Mouse (Mus musculus): ENCODE data around the gene Wfdc10. TPM values are rescaled to one million over a fixed set of nuclear protein-coding genes. Genes with fewer than 3 reads are reported as not detected.

The Wfdc10 gene
- polyA plus RNA-seq, 1 experiment from 2014 or later, result not detected

DNA sequence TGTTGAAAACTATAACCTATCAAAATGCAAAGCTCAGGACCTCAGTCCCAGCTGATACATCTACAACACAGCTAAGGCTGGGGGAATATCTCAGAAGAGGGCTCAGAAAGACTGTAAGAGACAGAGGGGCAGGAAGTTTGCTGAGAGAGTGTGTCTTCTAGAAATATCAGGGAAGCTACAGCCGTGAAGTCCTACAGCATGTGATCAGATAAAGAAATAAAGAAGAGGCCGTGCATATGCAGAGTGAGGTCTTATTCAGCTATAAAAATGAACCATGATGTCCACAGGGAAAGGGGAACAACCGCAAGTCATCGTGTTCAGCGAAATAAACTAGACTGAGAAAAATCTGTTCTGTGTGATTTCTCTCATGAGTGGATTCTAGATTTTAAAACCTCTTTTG is 14.4 kb downstream of the Wfdc10 start:
- Histone ChIP-seq H3K4me3 (no peak overlapping the region), H3K4me2 (no peak overlapping the region), H3K36me3 (no peaks in the 10 kb centered on the region), H3K9ac (no peak overlapping the region), H3K27me3 (no peaks in the 10 kb centered on the region), H3K4me1 (no peaks in the 10 kb centered on the region), H3K27ac (no peak overlapping the region), H3K9me3 (no peaks in the 10 kb centered on the region)
- WGBS, result 76% methylated on average over 5 of the region's 5 CpGs
- ATAC-seq (ENCODE audit: borderline replicate concordance, extremely low read depth, low FRiP score, low TSS enrichment), result no peak

DNA sequence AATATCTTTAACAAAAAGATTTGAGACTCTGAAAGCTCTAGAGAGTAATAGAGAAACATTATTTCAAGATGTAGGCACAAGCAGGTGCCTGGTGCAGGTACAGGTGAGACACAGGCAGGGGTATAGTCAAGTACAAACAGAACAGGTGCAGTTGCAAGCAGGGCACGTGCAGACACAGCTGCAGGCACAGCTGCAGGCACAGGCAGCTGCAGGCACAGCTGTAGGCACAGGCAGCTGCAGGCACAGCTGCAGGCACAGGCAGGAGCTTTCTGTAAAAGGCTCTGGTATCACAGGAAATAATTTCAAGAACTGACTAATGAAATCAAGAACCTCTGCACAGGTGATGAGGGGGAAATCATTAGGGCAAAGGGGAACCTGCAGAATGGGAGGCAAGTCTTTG is 15.1 kb downstream of the Wfdc10 start:
- Histone ChIP-seq H3K27me3 (no peaks in the 10 kb centered on the region), H3K27ac (no peak overlapping the region), H3K4me3 (no peak overlapping the region), H3K9me3 (no peaks in the 10 kb centered on the region), H3K36me3 (no peaks in the 10 kb centered on the region), H3K9ac (no peak overlapping the region), H3K4me2 (no peak overlapping the region), H3K4me1 (no peaks in the 10 kb centered on the region)
- ATAC-seq (ENCODE audit: borderline replicate concordance, extremely low read depth, low FRiP score, low TSS enrichment), result no peak
- WGBS, result 25% methylated on average over 1 of the region's 1 CpGs

- Histone ChIP-seq H3K4me3 (no peak within 1 kb of the TSS), H3K27ac (no peak within 1 kb of the TSS), H3K9me3 (no peaks in the 10 kb centered on the region), H3K36me3 (no peaks in the 10 kb centered on the region), H3K27me3 (no peaks in the 10 kb centered on the region), H3K9ac (no peak within 1 kb of the TSS), H3K4me2 (no peak within 1 kb of the TSS), H3K4me1 (peaks cover 5% of the 10 kb centered on the region)
- 62% methylated on average over 7 of the region's 7 CpGs for WGBS
- ATAC-seq (ENCODE audit: borderline replicate concordance, extremely low read depth, low FRiP score, low TSS enrichment), result no peak
Measured at GRCm38 (mm10) chr2:164673987-164674386, 18.1 kb downstream of the Wfdc10 start, which contains the start of gene Wfdc11. Gene Wfdc11 (minus strand): TSS chr2:164674087.

GRCm38 (mm10) chr2:164676103-164676502 is 20.3 kb downstream of the Wfdc10 start:
- Histone ChIP-seq H3K27ac (no peak overlapping the region), H3K9me3 (no peaks in the 10 kb centered on the region), H3K4me1 (peaks cover 11% of the 10 kb centered on the region), H3K36me3 (no peaks in the 10 kb centered on the region), H3K4me2 (no peak overlapping the region), H3K9ac (no peak overlapping the region), H3K4me3 (no peak overlapping the region), H3K27me3 (no peaks in the 10 kb centered on the region)
- WGBS, result 77% methylated on average over 7 of the region's 7 CpGs
- ATAC-seq (ENCODE audit: borderline replicate concordance, extremely low read depth, low FRiP score, low TSS enrichment), result no peak

GRCm38 (mm10) chr2:164676916-164677685 is 21.3 kb downstream of the Wfdc10 start:
- Histone ChIP-seq H3K27me3 (no peaks in the 10 kb centered on the region), H3K9me3 (no peaks in the 10 kb centered on the region), H3K4me3 (no peak overlapping the region), H3K4me2 (no peak overlapping the region), H3K36me3 (no peaks in the 10 kb centered on the region), H3K9ac (no peak overlapping the region), H3K27ac (no peak overlapping the region), H3K4me1 (peaks cover 11% of the 10 kb centered on the region)
- WGBS, result 64% methylated on average over 16 of the region's 16 CpGs
- no peak for ATAC-seq (ENCODE audit: borderline replicate concordance, extremely low read depth, low FRiP score, low TSS enrichment)

DNA sequence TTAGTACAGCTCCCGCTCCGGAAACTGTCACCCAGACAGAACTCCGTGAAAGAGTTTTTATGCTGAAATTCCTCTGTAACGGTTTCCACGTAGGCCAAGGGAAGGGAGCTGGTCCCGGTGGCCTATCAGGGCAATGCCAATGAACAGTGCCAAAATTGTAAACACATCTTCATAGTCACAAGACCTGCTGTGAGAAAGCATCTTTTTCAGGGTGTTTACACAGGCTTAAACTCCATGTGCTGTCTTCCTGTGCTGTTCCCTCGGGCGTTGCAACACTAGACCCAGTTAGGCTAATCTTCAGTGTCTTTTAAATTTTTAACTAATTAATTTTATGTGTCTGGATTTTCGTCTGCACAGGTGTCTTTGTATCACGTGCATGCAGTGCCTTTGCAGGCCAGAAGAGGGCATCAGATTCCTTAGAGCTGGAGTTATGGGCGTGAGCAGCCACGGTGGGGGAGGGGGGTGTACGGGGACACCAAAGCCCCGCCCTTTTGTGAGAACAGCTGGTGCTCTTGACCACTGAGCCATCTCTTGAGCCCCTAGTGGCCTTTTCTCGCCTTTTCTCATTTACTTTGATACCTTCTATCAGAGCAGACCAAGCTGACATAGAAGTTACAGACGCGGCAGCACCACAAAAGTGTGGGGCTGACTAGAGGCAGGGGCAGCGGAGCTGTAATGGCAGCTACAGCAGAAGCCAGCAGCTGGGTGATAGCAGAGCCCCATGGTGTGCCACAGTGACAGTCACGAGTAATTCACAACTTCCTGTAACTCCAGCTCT is 23.2 kb downstream of the Wfdc10 start:
- Histone ChIP-seq H3K4me2 (peak overlapping the region; percentile 57), H3K9me3 (no peaks in the 10 kb centered on the region), H3K27me3 (no peaks in the 10 kb centered on the region), H3K4me1 (peaks cover 11% of the 10 kb centered on the region), H3K4me3 (peak overlapping the region; percentile 31), H3K9ac (no peak overlapping the region), H3K27ac (no peak overlapping the region), H3K36me3 (no peaks in the 10 kb centered on the region)
- ATAC-seq (ENCODE audit: borderline replicate concordance, extremely low read depth, low FRiP score, low TSS enrichment), result peak; percentile 66
- 15% methylated on average over 19 of the region's 19 CpGs for WGBS

GRCm38 (mm10) chr2:164679906-164680305 is 24.1 kb downstream of the Wfdc10 start:
- peaks cover 11% of the 10 kb centered on the region for H3K4me1 ChIP-seq
- H3K27ac ChIP-seq, result no peak overlapping the region
- no peaks in the 10 kb centered on the region for H3K9me3 ChIP-seq
- no peak overlapping the region for H3K9ac ChIP-seq
- no peaks in the 10 kb centered on the region for H3K36me3 ChIP-seq
- peak; percentile 40; the same call in 1 of the 2 replicates for ATAC-seq (ENCODE audit: borderline replicate concordance, extremely low read depth, low FRiP score, low TSS enrichment)
- H3K4me2 ChIP-seq, result no peak overlapping the region
- H3K27me3 ChIP-seq, result no peaks in the 10 kb centered on the region
- whole genome bisulfite sequencing, result 19% methylated on average over 3 of the region's 3 CpGs
- no peak overlapping the region for H3K4me3 ChIP-seq

GRCm38 (mm10) chr2:164684807-164685206 is 29.0 kb downstream of the Wfdc10 start, which contains the start of gene Wfdc13:
Gene Wfdc13 (plus strand): TSS chr2:164685107.
- no peaks in the 10 kb centered on the region for H3K36me3 ChIP-seq
- H3K9ac ChIP-seq, result no peak within 1 kb of the TSS
- no peak for ATAC-seq (ENCODE audit: borderline replicate concordance, extremely low read depth, low FRiP score, low TSS enrichment)
- no peaks in the 10 kb centered on the region for H3K27me3 ChIP-seq
- H3K4me1 ChIP-seq, result no peaks in the 10 kb centered on the region
- H3K4me2 ChIP-seq, result no peak within 1 kb of the TSS
- H3K9me3 ChIP-seq, result no peaks in the 10 kb centered on the region
- no peak within 1 kb of the TSS for H3K27ac ChIP-seq
- WGBS, result 55% methylated on average over 3 of the region's 3 CpGs
- H3K4me3 ChIP-seq, result no peak within 1 kb of the TSS

GRCm38 (mm10) chr2:164698201-164698600 is 42.4 kb downstream of the Wfdc10 start, which contains the start of gene Spint4:
Gene Spint4 (plus strand): TSS chr2:164698501.
- Histone ChIP-seq H3K9me3 (no peaks in the 10 kb centered on the region), H3K36me3 (no peaks in the 10 kb centered on the region), H3K4me1 (no peaks in the 10 kb centered on the region), H3K27me3 (no peaks in the 10 kb centered on the region), H3K27ac (no peak within 1 kb of the TSS), H3K4me3 (no peak within 1 kb of the TSS), H3K4me2 (no peak within 1 kb of the TSS), H3K9ac (no peak within 1 kb of the TSS)
- ATAC-seq (ENCODE audit: borderline replicate concordance, extremely low read depth, low FRiP score, low TSS enrichment), result no peak
- 70% methylated on average over 4 of the region's 4 CpGs for WGBS

DNA sequence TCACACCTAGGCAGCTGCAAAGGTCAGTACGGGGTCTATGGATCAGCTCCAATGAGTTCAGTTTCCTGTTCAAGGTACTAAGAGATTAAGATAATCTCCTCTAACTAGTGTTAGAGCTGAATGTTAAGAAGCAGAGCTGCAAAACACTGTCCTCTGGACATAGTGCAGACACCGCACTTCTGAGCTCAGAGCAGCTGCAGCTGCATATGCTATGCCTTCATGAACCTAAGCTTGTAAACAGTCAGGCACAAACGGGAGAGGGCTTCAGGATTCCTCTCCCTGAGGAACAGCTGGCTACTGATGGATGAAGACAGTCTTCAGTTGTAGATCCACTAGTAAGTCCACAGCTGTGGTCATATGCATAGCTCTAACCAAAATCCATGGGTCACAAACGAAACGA is 45.1 kb downstream of the Wfdc10 start:
- Histone ChIP-seq H3K4me3 (no peak overlapping the region), H3K27ac (no peak overlapping the region), H3K4me2 (no peak overlapping the region), H3K9ac (no peak overlapping the region), H3K4me1 (no peaks in the 10 kb centered on the region), H3K9me3 (no peaks in the 10 kb centered on the region), H3K27me3 (no peaks in the 10 kb centered on the region), H3K36me3 (no peaks in the 10 kb centered on the region)
- no peak for ATAC-seq (ENCODE audit: borderline replicate concordance, extremely low read depth, low FRiP score, low TSS enrichment)
- WGBS, result 65% methylated on average over 5 of the region's 5 CpGs

GRCm38 (mm10) chr2:164701761-164702160 is 45.9 kb downstream of the Wfdc10 start:
- Histone ChIP-seq H3K4me1 (no peaks in the 10 kb centered on the region), H3K9me3 (no peaks in the 10 kb centered on the region), H3K4me3 (no peak overlapping the region), H3K4me2 (no peak overlapping the region), H3K27me3 (no peaks in the 10 kb centered on the region), H3K9ac (no peak overlapping the region), H3K27ac (no peak overlapping the region), H3K36me3 (no peaks in the 10 kb centered on the region)
- WGBS, result 83% methylated on average over 5 of the region's 5 CpGs
- ATAC-seq (ENCODE audit: borderline replicate concordance, extremely low read depth, low FRiP score, low TSS enrichment), result no peak

- no peaks in the 10 kb centered on the region for H3K4me1 ChIP-seq
- no peaks in the 10 kb centered on the region for H3K27me3 ChIP-seq
- H3K4me3 ChIP-seq, result no peak overlapping the region
- ATAC-seq (ENCODE audit: borderline replicate concordance, extremely low read depth, low FRiP score, low TSS enrichment), result no peak
- 71% methylated on average over 5 of the region's 5 CpGs for WGBS
- H3K36me3 ChIP-seq, result no peaks in the 10 kb centered on the region
- H3K9me3 ChIP-seq, result no peaks in the 10 kb centered on the region
- no peak overlapping the region for H3K4me2 ChIP-seq
- H3K27ac ChIP-seq, result no peak overlapping the region
- no peak overlapping the region for H3K9ac ChIP-seq
Measured at GRCm38 (mm10) chr2:164704235-164704634, 48.4 kb downstream of the Wfdc10 start.

Measured in lung, embryonic 15.5 days (tissue).